Comparison of ENCODE assay signal across 13 mouse cellular contexts in the genomic region with DNA sequence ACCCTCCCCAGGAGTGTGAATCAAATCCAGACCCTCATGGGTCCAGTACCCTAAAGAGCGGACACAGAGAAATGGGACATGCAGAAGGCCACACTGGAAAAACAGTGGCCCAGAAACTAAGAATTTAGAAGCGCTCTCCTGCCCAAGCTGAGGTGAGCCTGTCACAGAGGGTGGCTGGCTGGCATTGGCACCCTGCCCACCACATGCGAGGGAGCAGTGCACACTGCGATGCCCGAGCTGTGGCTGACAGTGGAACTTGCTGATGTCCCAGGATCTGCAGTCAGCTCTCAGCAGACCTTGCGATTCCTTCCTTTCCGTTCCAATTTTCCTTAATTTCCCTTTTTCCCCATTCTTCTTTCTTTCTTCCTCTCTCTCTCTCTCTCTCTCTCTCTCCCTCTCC. TPM values are rescaled to one million over a fixed set of nuclear protein-coding genes. Genes with fewer than 3 reads are reported as not detected.
DNase-seq lines count a peak whose midpoint lies in the region; ATAC-seq and TF ChIP-seq lines count a peak whose summit lies in the region.
"Had no signal": no experiment of that assay in that cellular context is flagged by ENCODE, and none has a peak within 500 bp of the region (broad histone marks: within the 10 kb centered on the region; RNA-seq: fewer than 3 reads in every experiment).

No protein-coding gene starts in this region.

- no peak overlapping the region for H3K9ac ChIP-seq in liver, adult 2 months (ENCODE audit: low read depth, low read length)
- H3K9ac ChIP-seq in liver, embryonic 12.5 days = no peak overlapping the region
- H3K9ac ChIP-seq: embryonic facial prominence, embryonic 12.5 days; forebrain, embryonic 13.5 days; neural tube, embryonic 12.5 days had no signal

- WGBS in liver, adult 2 months = 55% methylated on average over 7 of the region's 7 CpGs
- WGBS in liver, embryonic 12.5 days (ENCODE audit: insufficient replicate concordance) = 84% methylated on average over 7 of the region's 7 CpGs

- no peak for TF ChIP-seq CTCF in liver, adult 2 months (IDR thresholded peaks at IDR 0.05; ENCODE audit: low read depth, low read length)

- H3K36me3 ChIP-seq in liver, adult 2 months (ENCODE audit: control insufficient read depth, insufficient read depth, low read length) = peaks cover 12% of the 10 kb centered on the region
- H3K36me3 ChIP-seq in liver, embryonic 12.5 days = peaks cover 58% of the 10 kb centered on the region

- no peaks in the 10 kb centered on the region for H3K79me2 ChIP-seq in liver, adult 2 months (ENCODE audit: control insufficient read depth, insufficient read depth, low read length)

- H3K4me3 ChIP-seq in liver, adult 2 months (ENCODE audit: insufficient read depth, low read depth, low read length) = no peak overlapping the region
- no peak overlapping the region for H3K4me3 ChIP-seq in liver, embryonic 12.5 days
- H3K4me3 ChIP-seq: embryonic facial prominence, embryonic 12.5 days; forebrain, embryonic 13.5 days; heart, adult 2 months; midbrain, embryonic 10.5 days; neural tube, embryonic 12.5 days had no signal

- no peak for TF ChIP-seq POLR2A in liver, adult 2 months (IDR thresholded peaks at IDR 0.05; ENCODE audit: extremely low read depth, insufficient read depth, low read length)

- no peak overlapping the region for H3K4me2 ChIP-seq in liver, embryonic 12.5 days
- H3K4me2 ChIP-seq: embryonic facial prominence, embryonic 12.5 days; forebrain, embryonic 13.5 days; neural tube, embryonic 12.5 days had no signal

- no peaks in the 10 kb centered on the region for H3K27me3 ChIP-seq in liver, adult 2 months (ENCODE audit: control insufficient read depth, insufficient read depth, low read length)
- H3K27me3 ChIP-seq in liver, embryonic 12.5 days (replicated peaks) = no peaks in the 10 kb centered on the region
- H3K27me3 ChIP-seq: embryonic facial prominence, embryonic 12.5 days; forebrain, embryonic 13.5 days; neural tube, embryonic 12.5 days had no signal

- H3K27ac ChIP-seq in liver, adult 2 months (replicated peaks; ENCODE audit: insufficient read depth, low read depth, low read length) = no peak overlapping the region
- no peak overlapping the region for H3K27ac ChIP-seq in liver, embryonic 12.5 days
- H3K27ac ChIP-seq: embryonic facial prominence, embryonic 12.5 days; forebrain, embryonic 13.5 days; heart, adult 2 months; neural tube, embryonic 12.5 days had no signal

- H3K9me3 ChIP-seq in liver, embryonic 12.5 days (replicated peaks) = no peaks in the 10 kb centered on the region
- H3K9me3 ChIP-seq: embryonic facial prominence, embryonic 12.5 days; forebrain, embryonic 13.5 days; midbrain, embryonic 10.5 days; neural tube, embryonic 12.5 days had no signal

- ATAC-seq in frontal cortex, adult (ENCODE audit: low TSS enrichment) = peak; percentile 60; the same call in 1 of the 2 replicates
- no peak for ATAC-seq in liver, embryonic 12.5 days
- peak; percentile 78 for ATAC-seq in megakaryocyte progenitor cell, adult 5-6 weeks (replicated peaks; ENCODE audit: poor library complexity)
- ATAC-seq: forebrain, embryonic 13.5 days had no signal

- DNase-seq in frontal cortex, postnatal 36 days (ENCODE audit: low spot score in 2 of 2) = no peak
- DNase-seq in liver, adult 2 months (ENCODE audit: extremely low read depth, low read depth, low spot score) = peak; percentile 52
- peak; percentile 55 for DNase-seq in cerebellum, adult 11 months
- no peak for DNase-seq in frontal cortex, postnatal 14 days (ENCODE audit: low spot score in 2 of 2)
- no peak for DNase-seq in thymus, postnatal 10 days (ENCODE audit: low spot score in 2 of 2)

- peaks cover 11% of the 10 kb centered on the region for H3K4me1 ChIP-seq in liver, adult 2 months (ENCODE audit: control insufficient read depth, insufficient read depth, low read length)
- H3K4me1 ChIP-seq in liver, embryonic 12.5 days = no peaks in the 10 kb centered on the region
- H3K4me1 ChIP-seq: embryonic facial prominence, embryonic 12.5 days; neural tube, embryonic 12.5 days had no signal

RNA-seq across cellular contexts. Expression of a gene that starts 20.8 kb away (rescaled TPM):
- total RNA-seq in liver, adult 2 months (2014; rRNA removed) = 27.0 and 29.7 TPM in 2 replicates
- 8.3 and 10.7 TPM in 2 replicates for polyA plus RNA-seq in liver, adult 2 months (2012; rRNA removed)
- 108 and 109 TPM in 2 replicates for polyA plus RNA-seq in liver, embryonic 12.5 days (2016; fragmentation: Nextera tagmentation; extraction: Ambion mirVana)
- 158 and 185 TPM in 2 replicates for total RNA-seq in megakaryocyte progenitor cell, adult 5-6 weeks (2015)
- total RNA-seq in megakaryocyte progenitor cell, adult 5-6 weeks (2017) = 116 and 151 TPM in 2 replicates

Comparison
In these comparisons a context has a peak if more than half of its experiments do, and no peak if none do; other contexts are left out.
1. DNase-seq: peak in liver, adult 2 months (single experiment) and cerebellum, adult 11 months (single experiment); none in frontal cortex, postnatal 36 days (0 of 2), frontal cortex, postnatal 14 days (0 of 2) and thymus, postnatal 10 days (0 of 2).